Mouse (Mus musculus) limb, embryonic 15.5 days (tissue): Measurements from ENCODE around the gene A730071L15Rik. TPM values are rescaled to one million over a fixed set of nuclear protein-coding genes. Genes with fewer than 3 reads are reported as not detected.

ENCODE experiments used
- ATAC-seq: fragments of 200-750 bp; cut with Nextera tagmentation; 2 replicates; pipeline ENCODE4 v1.8.0; 2017; ENCODE audit warnings: low read depth, moderate TSS enrichment; ENCODE audit not compliant: insufficient number of reproducible peaks, low FRiP score, low TSS enrichment
- H3K27ac ChIP-seq: fragments of 300-500 bp; sonication (generic); 2 replicates; pipeline ENCODE4 v1.5.1; 2015; ENCODE audit warnings: moderate library complexity, mild to moderate bottlenecking, inconsistent platforms
- H3K27me3 ChIP-seq: fragments of 300-500 bp; sonication (generic); 2 replicates; pipeline ENCODE4 v1.6.1; 2015; ENCODE audit warnings: inconsistent platforms
- H3K36me3 ChIP-seq: fragments of 300-500 bp; sonication (generic); 2 replicates; pipeline ENCODE4 v1.6.1; 2015; ENCODE audit warnings: inconsistent platforms
- H3K4me1 ChIP-seq: fragments of 300-500 bp; sonication (generic); 2 replicates; pipeline ENCODE4 v1.6.1; 2015; ENCODE audit warnings: inconsistent platforms
- H3K4me2 ChIP-seq: fragments of 300-500 bp; sonication (generic); 2 replicates; pipeline ENCODE4 v1.6.1; 2015; ENCODE audit warnings: mild to moderate bottlenecking, inconsistent platforms
- H3K4me3 ChIP-seq: fragments of 300-500 bp; sonication (generic); 2 replicates; pipeline ENCODE4 v1.5.1; 2015; ENCODE audit warnings: mild to moderate bottlenecking, inconsistent platforms
- H3K9ac ChIP-seq: fragments of 300-500 bp; sonication (generic); 2 replicates; pipeline ENCODE4 v1.6.1; 2015; ENCODE audit warnings: inconsistent platforms
- H3K9me3 ChIP-seq: fragments of 300-500 bp; sonication (generic); 2 replicates; pipeline ENCODE4 v1.6.1; 2016; ENCODE audit warnings: inconsistent platforms
- whole genome bisulfite sequencing: fragments of 180-500 bp; shearing (Covaris S2); methylation state at CpG from one replicate; pipeline ENCODE4 v1.1.7; 2015; 5-methylcytosine and 5-hydroxymethylcytosine counted together
- polyA plus RNA-seq: library from polyadenylated mRNA; unstranded; fragments of >200 nt; fragmentation: Nextera tagmentation; extraction: Ambion mirVana; gene quantifications from 2 replicates; pipeline ENCODE4 v1.2.1, GENCODE M21; 2015

The A730071L15Rik gene
- polyA plus RNA-seq, 1 experiment from 2014 or later: 0.37 TPM

- no peak for ATAC-seq
- H3K27me3 ChIP-seq: no peaks in the 10 kb centered on the region
- H3K9me3 ChIP-seq: no peaks in the 10 kb centered on the region
- H3K36me3 ChIP-seq: peaks cover 11% of the 10 kb centered on the region; the same call in 1 of the 2 replicates
- no peak overlapping the region for H3K4me2 ChIP-seq
- H3K4me3 ChIP-seq: no peak overlapping the region
- no peak overlapping the region for H3K9ac ChIP-seq
- peaks cover 14% of the 10 kb centered on the region for H3K4me1 ChIP-seq
- no peak overlapping the region for H3K27ac ChIP-seq
- 87% methylated on average over 3 of the region's 3 CpGs for WGBS
Measured at GRCm38 (mm10) chr11:6187399-6187798, 12.4 kb upstream of the A730071L15Rik start.

- Histone ChIP-seq H3K4me2 (no peak overlapping the region), H3K27me3 (no peaks in the 10 kb centered on the region), H3K36me3 (peaks cover 16% of the 10 kb centered on the region), H3K4me1 (peaks cover 14% of the 10 kb centered on the region), H3K27ac (no peak overlapping the region), H3K9me3 (no peaks in the 10 kb centered on the region), H3K4me3 (no peak overlapping the region), H3K9ac (no peak overlapping the region)
- no peak for ATAC-seq
- 0% methylated on average over 2 of the region's 2 CpGs for WGBS
Measured at GRCm38 (mm10) chr11:6187878-6188277, 12.0 kb upstream of the A730071L15Rik start.

GRCm38 (mm10) chr11:6196780-6197179, 3.0 kb upstream of the A730071L15Rik start:
- no peak for ATAC-seq

GRCm38 (mm10) chr11:6198449-6198848, 1.4 kb upstream of the A730071L15Rik start:
- Histone ChIP-seq H3K9me3 (no peaks in the 10 kb centered on the region), H3K27me3 (no peaks in the 10 kb centered on the region), H3K4me1 (peaks cover 13% of the 10 kb centered on the region), H3K27ac (no peak overlapping the region), H3K4me2 (peak overlapping the region; percentile 76), H3K9ac (no peak overlapping the region), H3K4me3 (peak overlapping the region; percentile 96), H3K36me3 (no peaks in the 10 kb centered on the region)
- 89% methylated on average over 4 of the region's 4 CpGs for WGBS
- no peak for ATAC-seq

More at GRCm38 (mm10) chr11:6196780-6197179, 3.0 kb upstream of the A730071L15Rik start:
- H3K4me1 ChIP-seq: peaks cover 13% of the 10 kb centered on the region
- no peak overlapping the region for H3K4me3 ChIP-seq
- H3K4me2 ChIP-seq: no peak overlapping the region
- H3K9me3 ChIP-seq: no peaks in the 10 kb centered on the region
- peaks cover 12% of the 10 kb centered on the region for H3K36me3 ChIP-seq
- no peak overlapping the region for H3K27ac ChIP-seq
- 91% methylated on average over 8 of the region's 8 CpGs for WGBS
- no peaks in the 10 kb centered on the region for H3K27me3 ChIP-seq
- no peak overlapping the region for H3K9ac ChIP-seq

- H3K9ac ChIP-seq: peak within 1 kb of the TSS; percentile 83
- H3K36me3 ChIP-seq: no peaks in the 10 kb centered on the region
- H3K4me2 ChIP-seq: peak within 1 kb of the TSS; percentile 76
- H3K4me3 ChIP-seq: peak within 1 kb of the TSS; percentile 96
- under 1% methylated on average over 39 of the region's 39 CpGs for WGBS
- H3K27ac ChIP-seq: peak within 1 kb of the TSS; percentile 97
- peak; percentile 87 for ATAC-seq
- H3K9me3 ChIP-seq: no peaks in the 10 kb centered on the region
- no peaks in the 10 kb centered on the region for H3K27me3 ChIP-seq
- peaks cover 13% of the 10 kb centered on the region for H3K4me1 ChIP-seq
Measured at GRCm38 (mm10) chr11:6200087-6200569, 299 bp downstream of the A730071L15Rik start, which contains the start of gene Nudcd3. TSS of gene Nudcd3 (minus strand) at chr11:6200415.

GRCm38 (mm10) chr11:6200570-6200969, 741 bp downstream of the A730071L15Rik start:
- Histone ChIP-seq H3K36me3 (no peaks in the 10 kb centered on the region), H3K4me1 (peaks cover 13% of the 10 kb centered on the region), H3K4me3 (peak overlapping the region; percentile 96), H3K27ac (peak overlapping the region; percentile 97), H3K9me3 (no peaks in the 10 kb centered on the region), H3K27me3 (no peaks in the 10 kb centered on the region), H3K4me2 (peak overlapping the region; percentile 76), H3K9ac (peak overlapping the region; percentile 83)
- 21% methylated on average over 9 of the region's 9 CpGs for WGBS
- ATAC-seq: no peak

GRCm38 (mm10) chr11:6207090-6207489, 7.3 kb downstream of the A730071L15Rik start:
- Histone ChIP-seq H3K4me2 (no peak overlapping the region), H3K9ac (no peak overlapping the region), H3K4me3 (no peak overlapping the region), H3K4me1 (no peaks in the 10 kb centered on the region), H3K36me3 (no peaks in the 10 kb centered on the region), H3K27ac (no peak overlapping the region), H3K9me3 (no peaks in the 10 kb centered on the region), H3K27me3 (no peaks in the 10 kb centered on the region)
- 89% methylated on average over 2 of the region's 2 CpGs for WGBS
- no peak for ATAC-seq

GRCm38 (mm10) chr11:6208158-6208557, 8.3 kb downstream of the A730071L15Rik start:
- H3K36me3 ChIP-seq: no peaks in the 10 kb centered on the region
- 92% methylated on average over 1 of the region's 1 CpGs for WGBS

GRCm38 (mm10) chr11:6216834-6217233, 17.0 kb downstream of the A730071L15Rik start:
- Histone ChIP-seq H3K9ac (no peak overlapping the region), H3K27ac (no peak overlapping the region), H3K9me3 (no peaks in the 10 kb centered on the region), H3K4me3 (no peak overlapping the region), H3K36me3 (no peaks in the 10 kb centered on the region), H3K4me2 (no peak overlapping the region), H3K27me3 (no peaks in the 10 kb centered on the region), H3K4me1 (no peaks in the 10 kb centered on the region)
- WGBS: 51% methylated on average over 3 of the region's 3 CpGs
- ATAC-seq: no peak

More at GRCm38 (mm10) chr11:6208158-6208557, 8.3 kb downstream of the A730071L15Rik start:
- ATAC-seq: no peak
- H3K27ac ChIP-seq: no peak overlapping the region
- no peak overlapping the region for H3K9ac ChIP-seq
- no peaks in the 10 kb centered on the region for H3K9me3 ChIP-seq
- no peaks in the 10 kb centered on the region for H3K4me1 ChIP-seq
- no peaks in the 10 kb centered on the region for H3K27me3 ChIP-seq
- no peak overlapping the region for H3K4me2 ChIP-seq
- no peak overlapping the region for H3K4me3 ChIP-seq

GRCm38 (mm10) chr11:6218189-6218896, 18.5 kb downstream of the A730071L15Rik start:
- H3K9me3 ChIP-seq: no peaks in the 10 kb centered on the region
- no peak overlapping the region for H3K27ac ChIP-seq
- no peak overlapping the region for H3K4me2 ChIP-seq
- 70% methylated on average over 11 of the region's 11 CpGs for WGBS
- H3K9ac ChIP-seq: no peak overlapping the region
- H3K27me3 ChIP-seq: no peaks in the 10 kb centered on the region
- no peak overlapping the region for H3K4me3 ChIP-seq
- ATAC-seq: no peak
- H3K36me3 ChIP-seq: no peaks in the 10 kb centered on the region
- H3K4me1 ChIP-seq: no peaks in the 10 kb centered on the region

GRCm38 (mm10) chr11:6219967-6220366, 20.1 kb downstream of the A730071L15Rik start:
- 81% methylated on average over 6 of the region's 6 CpGs for WGBS
- no peak overlapping the region for H3K27ac ChIP-seq

GRCm38 (mm10) chr11:6222187-6222586, 22.4 kb downstream of the A730071L15Rik start:
- H3K9me3 ChIP-seq: no peaks in the 10 kb centered on the region
- no peaks in the 10 kb centered on the region for H3K36me3 ChIP-seq
- 93% methylated on average over 10 of the region's 10 CpGs for WGBS
- H3K4me1 ChIP-seq: no peaks in the 10 kb centered on the region
- no peak for ATAC-seq
- H3K4me3 ChIP-seq: no peak overlapping the region
- H3K27ac ChIP-seq: no peak overlapping the region
- H3K9ac ChIP-seq: no peak overlapping the region
- no peak overlapping the region for H3K4me2 ChIP-seq
- H3K27me3 ChIP-seq: no peaks in the 10 kb centered on the region

More at GRCm38 (mm10) chr11:6219967-6220366, 20.1 kb downstream of the A730071L15Rik start:
- Histone ChIP-seq H3K4me1 (no peaks in the 10 kb centered on the region), H3K36me3 (no peaks in the 10 kb centered on the region), H3K4me2 (no peak overlapping the region), H3K4me3 (no peak overlapping the region), H3K9me3 (no peaks in the 10 kb centered on the region), H3K27me3 (no peaks in the 10 kb centered on the region), H3K9ac (no peak overlapping the region)
- no peak for ATAC-seq
